Mouse (Mus musculus) heart, embryonic 10.5 days (tissue): ENCODE data around the gene Prpf39. TPM values are rescaled to one million over a fixed set of nuclear protein-coding genes. Genes with fewer than 3 reads are reported as not detected.

Experiments
- DNase-seq: peaks from one replicate; pipeline ENCODE4 v3.0.0-alpha.2; 2017; ENCODE audit warnings: low spot score
- H3K27ac ChIP-seq: fragments of 300-500 bp; sonication (generic); 2 replicates; pipeline ENCODE4 v1.5.1; 2016; ENCODE audit warnings: mild to moderate bottlenecking
- H3K27me3 ChIP-seq: fragments of 300-500 bp; sonication (generic); 2 replicates; pipeline ENCODE4 v1.6.1; 2016; ENCODE audit warnings: mild to moderate bottlenecking; ENCODE audit not compliant: poor library complexity, insufficient read depth, severe bottlenecking
- H3K36me3 ChIP-seq: fragments of 300-500 bp; sonication (generic); 2 replicates; pipeline ENCODE4 v1.6.1; 2016; ENCODE audit warnings: mild to moderate bottlenecking, moderate library complexity
- H3K4me1 ChIP-seq: fragments of 300-500 bp; sonication (generic); 2 replicates; pipeline ENCODE4 v1.6.1; 2016; ENCODE audit warnings: mild to moderate bottlenecking
- H3K4me3 ChIP-seq: fragments of 300-500 bp; sonication (generic); 2 replicates; pipeline ENCODE4 v1.5.1; 2016; ENCODE audit warnings: mild to moderate bottlenecking, moderate library complexity
- H3K9me3 ChIP-seq: fragments of 300-500 bp; sonication (generic); 2 replicates; pipeline ENCODE4 v1.6.1; 2016; ENCODE audit warnings: mild to moderate bottlenecking, moderate library complexity
- WGBS: fragments of 180-500 bp; shearing (Covaris S2); methylation state at CpG from one replicate; pipeline ENCODE4 v1.1.7; 2016; 5-methylcytosine and 5-hydroxymethylcytosine counted together
- polyA plus RNA-seq: library from polyadenylated mRNA; unstranded; fragments of >200 nt; fragmentation: Nextera tagmentation; extraction: Ambion mirVana; gene quantifications from 2 replicates; pipeline ENCODE4 v1.2.1, GENCODE M21; 2016

Gene Prpf39
- polyA plus RNA-seq, 1 experiment from 2014 or later, result 46.2 TPM

GRCm38 (mm10) chr12:65073611-65074178 is 37.6 kb downstream of the Prpf39 start, which contains the start of gene Fkbp3:
Gene Fkbp3 (minus strand): TSS chr12:65074007.
- WGBS, result under 1% methylated on average over 49 of the region's 49 CpGs
- peak; percentile 98 for DNase-seq
- no peaks in the 10 kb centered on the region for H3K9me3 ChIP-seq
- H3K4me3 ChIP-seq, result peak within 1 kb of the TSS; percentile 90
- H3K27me3 ChIP-seq, result no peaks in the 10 kb centered on the region
- peaks cover 20% of the 10 kb centered on the region for H3K4me1 ChIP-seq
- H3K27ac ChIP-seq, result peak within 1 kb of the TSS; percentile 99
- peaks cover 20% of the 10 kb centered on the region for H3K36me3 ChIP-seq

- H3K4me1 ChIP-seq, result peaks cover 20% of the 10 kb centered on the region
- peaks cover 12% of the 10 kb centered on the region; the same call in 1 of the 2 replicates for H3K36me3 ChIP-seq
- no peak for DNase-seq
- H3K27ac ChIP-seq, result peak overlapping the region; percentile 99
- peak overlapping the region; percentile 90 for H3K4me3 ChIP-seq
- H3K9me3 ChIP-seq, result no peaks in the 10 kb centered on the region
- H3K27me3 ChIP-seq, result no peaks in the 10 kb centered on the region
- 44% methylated on average over 7 of the region's 7 CpGs for WGBS
Observed at GRCm38 (mm10) chr12:65074651-65075050, 38.5 kb downstream of the Prpf39 start.

GRCm38 (mm10) chr12:65075085-65075732 is 39.1 kb downstream of the Prpf39 start, which contains the start of gene Fancm:
Gene Fancm (plus strand): TSS chr12:65075603.
- peak; percentile 95 for DNase-seq
- 2% methylated on average over 39 of the region's 39 CpGs for WGBS
- peaks cover 20% of the 10 kb centered on the region for H3K4me1 ChIP-seq

GRCm38 (mm10) chr12:65075733-65076310 is 39.7 kb downstream of the Prpf39 start:
- WGBS, result under 1% methylated on average over 41 of the region's 41 CpGs

More at GRCm38 (mm10) chr12:65075085-65075732, 39.1 kb downstream of the Prpf39 start, which contains the start of gene Fancm:
- Histone ChIP-seq H3K27me3 (no peaks in the 10 kb centered on the region), H3K36me3 (peaks cover 15% of the 10 kb centered on the region), H3K4me3 (peak within 1 kb of the TSS; percentile 90), H3K9me3 (no peaks in the 10 kb centered on the region), H3K27ac (peak within 1 kb of the TSS; percentile 99)

GRCm38 (mm10) chr12:65076906-65077305 is 40.8 kb downstream of the Prpf39 start:
- Histone ChIP-seq H3K27ac (no peak overlapping the region), H3K27me3 (no peaks in the 10 kb centered on the region), H3K36me3 (peaks cover 23% of the 10 kb centered on the region), H3K4me3 (peak overlapping the region; percentile 90), H3K4me1 (peaks cover 20% of the 10 kb centered on the region), H3K9me3 (no peaks in the 10 kb centered on the region)
- WGBS, result 71% methylated on average over 9 of the region's 9 CpGs
- DNase-seq, result no peak

More at GRCm38 (mm10) chr12:65075733-65076310, 39.7 kb downstream of the Prpf39 start:
- Histone ChIP-seq H3K4me1 (peaks cover 20% of the 10 kb centered on the region), H3K4me3 (peak overlapping the region; percentile 90), H3K27ac (peak overlapping the region; percentile 99), H3K9me3 (no peaks in the 10 kb centered on the region), H3K27me3 (no peaks in the 10 kb centered on the region), H3K36me3 (peaks cover 21% of the 10 kb centered on the region)
- DNase-seq, result peak; percentile 81

GRCm38 (mm10) chr12:65108746-65109145 is 72.6 kb downstream of the Prpf39 start:
- no peaks in the 10 kb centered on the region for H3K4me1 ChIP-seq
- no peaks in the 10 kb centered on the region for H3K27me3 ChIP-seq
- H3K27ac ChIP-seq, result no peak overlapping the region
- WGBS, result 89% methylated on average over 1 of the region's 1 CpGs
- no peaks in the 10 kb centered on the region for H3K9me3 ChIP-seq
- H3K36me3 ChIP-seq, result peaks cover 59% of the 10 kb centered on the region
- no peak for DNase-seq
- no peak overlapping the region for H3K4me3 ChIP-seq

DNA sequence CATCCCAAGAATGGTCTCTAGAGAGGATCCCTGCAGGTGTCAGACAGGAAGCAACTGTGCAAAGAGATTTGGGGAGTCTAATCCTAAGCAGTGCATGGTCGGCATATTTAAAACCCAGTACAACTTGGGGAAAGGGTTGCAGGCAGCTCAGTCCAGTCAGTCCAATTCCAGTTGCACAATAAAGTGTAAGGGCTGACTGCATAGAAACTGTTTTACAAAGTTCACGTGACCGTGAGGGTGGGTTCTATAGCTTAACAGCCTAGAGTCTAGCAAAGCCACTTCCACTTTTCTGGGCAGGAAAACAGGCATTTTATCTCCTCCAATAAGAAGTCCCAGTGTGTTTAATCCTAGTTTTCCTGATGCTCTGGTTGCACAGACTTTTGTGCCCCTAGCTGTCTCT is 75.4 kb downstream of the Prpf39 start:
- Histone ChIP-seq H3K36me3 (peaks cover 60% of the 10 kb centered on the region), H3K4me1 (no peaks in the 10 kb centered on the region), H3K27ac (no peak overlapping the region), H3K27me3 (no peaks in the 10 kb centered on the region), H3K4me3 (no peak overlapping the region), H3K9me3 (no peaks in the 10 kb centered on the region)
- DNase-seq, result no peak
- WGBS, result 90% methylated on average over 3 of the region's 3 CpGs

- Histone ChIP-seq H3K27me3 (no peaks in the 10 kb centered on the region), H3K9me3 (no peaks in the 10 kb centered on the region), H3K4me1 (no peaks in the 10 kb centered on the region), H3K36me3 (peaks cover 61% of the 10 kb centered on the region), H3K27ac (no peak overlapping the region), H3K4me3 (no peak overlapping the region)
- no peak for DNase-seq
- 86% methylated on average over 1 of the region's 1 CpGs for WGBS
Observed at GRCm38 (mm10) chr12:65112811-65113210, 76.7 kb downstream of the Prpf39 start.

Other genes with a start within 250 kb of the Prpf39 start
- 1.4 and 2.4 TPM in 2 replicates for gene Gm527, start 118.4 kb upstream of the Prpf39 start, polyA plus RNA-seq
- gene Klhl28, start 70.8 kb upstream of the Prpf39 start, polyA plus RNA-seq, result 7.1 and 9.6 TPM in 2 replicates
- gene Togaram1, start 70.5 kb upstream of the Prpf39 start, polyA plus RNA-seq, result 21.9 and 22.8 TPM in 2 replicates
- 541 and 623 TPM in 2 replicates for gene Fkbp3, start 37.7 kb downstream of the Prpf39 start, polyA plus RNA-seq
- 10.4 and 12.0 TPM in 2 replicates for gene Fancm, start 39.3 kb downstream of the Prpf39 start, polyA plus RNA-seq
- gene Mis18bp1, start 136.3 kb downstream of the Prpf39 start, polyA plus RNA-seq, result 41.2 and 48.9 TPM in 2 replicates
- gene Wdr20rt, start 189.2 kb downstream of the Prpf39 start, polyA plus RNA-seq, result not detected in 2 replicates